Mouse (Mus musculus) liver, postnatal 0 days (tissue): ENCODE measurements around the gene Defb3.

Experiments
- CTCF ChIP-seq: sonication (generic); IDR thresholded peaks from 2 replicates; pipeline ENCODE4 v1.5.1; 2016; ENCODE audit warnings: antibody characterized with exemption, low read depth
- EP300 ChIP-seq: IDR thresholded peaks from 2 replicates; pipeline ENCODE4 v1.6.1; 2016; ENCODE audit warnings: antibody characterized with exemption, low read depth, mild to moderate bottlenecking

GRCm38 (mm10) chr8:19331836-19332235 is 38.7 kb downstream of the Defb3 start:
- TF ChIP-seq CTCF = peak; percentile 36
- no peak for TF ChIP-seq EP300
